Mouse (Mus musculus) MEL (cell line): ENCODE measurements around the gene Gm20388. TPM values are rescaled to one million over a fixed set of nuclear protein-coding genes. Genes with fewer than 3 reads are reported as not detected.

Experiments used
- DNase-seq: peaks from one replicate; pipeline ENCODE4 v3.0.0; 2011; ENCODE audit warnings: low read depth, low spot score
- H3K27ac ChIP-seq: 2 replicates; pipeline ENCODE4 v1.5.1; 2012; ENCODE audit warnings: low read depth, mild to moderate bottlenecking, control low read depth, low read length, moderate library complexity; ENCODE audit not compliant: control insufficient read depth
- H3K27me3 ChIP-seq, 2 experiments: fragments of 150-350 bp in 1 of 2; sonication (generic) in 1 of 2; 2 replicates each; pipeline ENCODE4 v1.6.1; 2012; ENCODE audit warnings: low read length in 2 of 2, mild to moderate bottlenecking in 2 of 2, improper control_type of control experiment in 1 of 2, moderate library complexity in 1 of 2; ENCODE audit not compliant: insufficient read depth in 2 of 2, control insufficient read depth in 1 of 2
- H3K36me3 ChIP-seq, 2 experiments: 2 replicates each; pipeline ENCODE4 v1.6.1; 2012 to 2014; ENCODE audit warnings: low read length in 2 of 2, improper control_type of control experiment in 1 of 2, inconsistent platforms in 1 of 2, mild to moderate bottlenecking in 1 of 2; ENCODE audit not compliant: insufficient read depth in 2 of 2, control insufficient read depth in 1 of 2
- H3K4me1 ChIP-seq, 2 experiments: fragments of 150-350 bp in 1 of 2; sonication (generic) in 1 of 2; 2 replicates each; pipeline ENCODE4 v1.6.1; 2012; ENCODE audit warnings: low read length in 2 of 2, improper control_type of control experiment in 1 of 2, mild to moderate bottlenecking in 1 of 2; ENCODE audit not compliant: insufficient read depth in 2 of 2, control insufficient read depth in 1 of 2
- H3K4me3 ChIP-seq, 2 experiments: fragments of 150-350 bp in 1 of 2; sonication (generic) in 1 of 2; 2 replicates each; pipeline ENCODE4 v1.5.1; 2012; ENCODE audit warnings: low read depth in 2 of 2, low read length in 2 of 2, mild to moderate bottlenecking in 2 of 2, moderate library complexity in 2 of 2, control low read depth in 1 of 2, improper control_type of control experiment in 1 of 2; ENCODE audit not compliant: control insufficient read depth in 1 of 2, insufficient read depth in 1 of 2
- H3K79me2 ChIP-seq: 2 replicates; pipeline ENCODE4 v1.6.1; 2012; ENCODE audit warnings: mild to moderate bottlenecking, low read length, moderate library complexity; ENCODE audit not compliant: control insufficient read depth, poor library complexity, insufficient read depth
- H3K9ac ChIP-seq: 2 replicates; pipeline ENCODE4 v1.6.1; 2012; ENCODE audit warnings: low read depth, mild to moderate bottlenecking, control low read depth, low read length, moderate library complexity; ENCODE audit not compliant: control insufficient read depth, poor library complexity, severe bottlenecking
- H3K9me3 ChIP-seq: fragments of 150-350 bp; sonication (generic); replicated peaks from 2 replicates; pipeline ENCODE4 v1.6.1; 2012; ENCODE audit warnings: mild to moderate bottlenecking, low read length, improper control_type of control experiment, moderate library complexity; ENCODE audit not compliant: insufficient read depth
- BHLHE40 ChIP-seq: IDR thresholded peaks from 2 replicates; pipeline ENCODE4 v1.6.1; 2012; ENCODE audit warnings: low read depth, mild to moderate bottlenecking, inconsistent platforms, low read length, improper control_type of control experiment, borderline replicate concordance
- E2F4 ChIP-seq: IDR thresholded peaks from 2 replicates; pipeline ENCODE4 v1.6.1; 2011; ENCODE audit warnings: low read depth, low read length, improper control_type of control experiment, borderline replicate concordance
- EP300 ChIP-seq, 2 experiments: IDR thresholded peaks; 2 replicates each; pipeline ENCODE4 v1.6.1; 2011; ENCODE audit warnings: improper control_type of control experiment in 2 of 2, low read length in 2 of 2, low read depth in 1 of 2, mild to moderate bottlenecking in 1 of 2
- ETS1 ChIP-seq: IDR thresholded peaks from 2 replicates; pipeline ENCODE4 v1.6.1; 2012; ENCODE audit warnings: low read depth, mild to moderate bottlenecking, inconsistent platforms, low read length, improper control_type of control experiment, moderate library complexity
- GABPA ChIP-seq: IDR thresholded peaks from 2 replicates; pipeline ENCODE4 v1.6.1; 2012; ENCODE audit warnings: low read depth, mild to moderate bottlenecking, inconsistent platforms, low read length, improper control_type of control experiment, moderate library complexity
- KAT2A ChIP-seq: conservative IDR thresholded peaks from 2 replicates; pipeline ENCODE4 v1.6.1; 2012; ENCODE audit warnings: low read depth, low read length, improper control_type of control experiment, inconsistent platforms
- MAFK ChIP-seq: IDR thresholded peaks from 2 replicates; pipeline ENCODE4 v1.6.1; 2011; ENCODE audit warnings: low read depth, mild to moderate bottlenecking, low read length, improper control_type of control experiment, borderline replicate concordance
- MAZ ChIP-seq: IDR thresholded peaks from 2 replicates; pipeline ENCODE4 v1.6.1; 2012; ENCODE audit warnings: low read depth, mild to moderate bottlenecking, inconsistent platforms, low read length, improper control_type of control experiment
- MYB ChIP-seq: IDR thresholded peaks from 2 replicates; pipeline ENCODE4 v1.6.1; 2011; ENCODE audit warnings: mild to moderate bottlenecking, low read depth, low read length, improper control_type of control experiment
- MYC ChIP-seq: IDR thresholded peaks from 2 replicates; pipeline ENCODE4 v1.6.1; 2011; ENCODE audit warnings: low read depth, mild to moderate bottlenecking, low read length, improper control_type of control experiment, moderate library complexity
- NELFE ChIP-seq: IDR thresholded peaks from 2 replicates; pipeline ENCODE4 v1.6.1; 2011; ENCODE audit warnings: low read depth, low read length, improper control_type of control experiment
- NRF1 ChIP-seq: IDR thresholded peaks from 2 replicates; pipeline ENCODE4 v1.6.1; 2014; ENCODE audit warnings: low read depth, mild to moderate bottlenecking, inconsistent platforms, low read length, improper control_type of control experiment, moderate library complexity; ENCODE audit not compliant: poor library complexity, insufficient read depth, severe bottlenecking
- POLR2A ChIP-seq, 2 experiments: IDR thresholded peaks; 2 replicates each; pipeline ENCODE4 v1.6.1; 2011 to 2012; ENCODE audit warnings: low read length in 2 of 2, mild to moderate bottlenecking in 2 of 2, control low read depth in 1 of 2, improper control_type of control experiment in 1 of 2, low read depth in 1 of 2, moderate library complexity in 1 of 2; ENCODE audit not compliant: control insufficient read depth in 1 of 2, insufficient read depth in 1 of 2, poor library complexity in 1 of 2
- POLR2AphosphoS5 ChIP-seq: IDR thresholded peaks from 2 replicates; pipeline ENCODE4 v1.6.1; 2012; ENCODE audit warnings: low read depth, borderline replicate concordance, mild to moderate bottlenecking, inconsistent platforms, low read length, moderate library complexity, mixed read lengths
- SMC3 ChIP-seq: IDR thresholded peaks from 2 replicates; pipeline ENCODE4 v1.6.1; 2011; ENCODE audit warnings: low read depth, low read length, improper control_type of control experiment
- TAL1 ChIP-seq: IDR thresholded peaks from 2 replicates; pipeline ENCODE4 v1.6.1; 2012; ENCODE audit warnings: mild to moderate bottlenecking, inconsistent platforms, low read length, moderate library complexity, mixed read lengths
- ZMIZ1 ChIP-seq: IDR thresholded peaks from 2 replicates; pipeline ENCODE4 v1.6.1; 2012; ENCODE audit warnings: low read depth, mild to moderate bottlenecking, inconsistent platforms, low read length, improper control_type of control experiment, moderate library complexity
- ZNF384 ChIP-seq: IDR thresholded peaks from 2 replicates; pipeline ENCODE4 v1.6.1; 2012; ENCODE audit warnings: low read depth, mild to moderate bottlenecking, inconsistent platforms, low read length, improper control_type of control experiment
- polyA plus RNA-seq, 2 experiments: library from polyadenylated mRNA; stranded (reverse) in 1 of 2; unstranded in 1 of 2; fragments of >175 nt in 1 of 2; fragments of >200 nt in 1 of 2; gene quantifications; 2 replicates each; pipeline versions ENCODE4 v1.2.1 to v1.2.4; 2012; ENCODE audit warnings: low replicate concordance in 2 of 2, low read depth in 1 of 2; ENCODE audit not compliant: insufficient read length in 2 of 2, insufficient read depth in 1 of 2, missing spikeins in 1 of 2
- total RNA-seq: library from RNA; depleted of rRNA; stranded (reverse); fragments of 300-350 nt; gene quantifications from 2 replicates; pipeline ENCODE4 v1.2.3, GENCODE M21; 2012

Gm20388 gene
- total and polyA plus RNA-seq, 3 experiments: 11.1 to 17.8 TPM; not detected in 1

DNA sequence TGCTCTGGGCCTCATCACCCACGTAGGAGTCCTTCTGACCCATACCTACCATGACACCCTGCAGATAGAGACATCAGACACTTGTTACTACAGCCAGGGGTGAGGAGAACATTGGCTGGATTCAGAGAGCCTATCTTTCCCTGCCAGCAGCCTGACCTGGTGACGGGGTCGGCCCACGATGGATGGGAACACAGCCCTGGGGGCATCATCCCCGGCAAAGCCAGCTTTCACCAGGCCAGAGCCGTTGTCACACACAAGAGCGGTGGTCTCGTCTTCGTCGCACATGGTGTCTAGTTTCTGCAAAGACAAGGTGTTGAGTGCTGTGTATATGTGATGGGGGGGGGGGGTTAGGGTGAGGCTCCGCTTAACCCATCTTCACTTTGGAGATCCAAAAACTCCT, 3982.8 kb downstream of the Gm20388 start:
- Histone ChIP-seq H3K79me2 (no peaks in the 10 kb centered on the region), H3K27me3 (0 out of 4 replicates have a peak, but pooled peaks cover 0 to 1% of the 10 kb centered on the region in 2 experiments), H3K4me1 (no peaks in the 10 kb centered on the region), H3K36me3 (no peaks in the 10 kb centered on the region), H3K27ac (no peak overlapping the region), H3K4me3 (no peak overlapping the region), H3K9me3 (no peaks in the 10 kb centered on the region), H3K9ac (no peak overlapping the region)
- TF ChIP-seq NELFE (no peak), ZNF384 (no peak), TAL1 (no peak), SMC3 (no peak), BHLHE40 (no peak), POLR2AphosphoS5 (no peak), GABPA (no peak), MAFK (no peak), MAZ (no peak), ETS1 (no peak)
- no peak for DNase-seq

DNA sequence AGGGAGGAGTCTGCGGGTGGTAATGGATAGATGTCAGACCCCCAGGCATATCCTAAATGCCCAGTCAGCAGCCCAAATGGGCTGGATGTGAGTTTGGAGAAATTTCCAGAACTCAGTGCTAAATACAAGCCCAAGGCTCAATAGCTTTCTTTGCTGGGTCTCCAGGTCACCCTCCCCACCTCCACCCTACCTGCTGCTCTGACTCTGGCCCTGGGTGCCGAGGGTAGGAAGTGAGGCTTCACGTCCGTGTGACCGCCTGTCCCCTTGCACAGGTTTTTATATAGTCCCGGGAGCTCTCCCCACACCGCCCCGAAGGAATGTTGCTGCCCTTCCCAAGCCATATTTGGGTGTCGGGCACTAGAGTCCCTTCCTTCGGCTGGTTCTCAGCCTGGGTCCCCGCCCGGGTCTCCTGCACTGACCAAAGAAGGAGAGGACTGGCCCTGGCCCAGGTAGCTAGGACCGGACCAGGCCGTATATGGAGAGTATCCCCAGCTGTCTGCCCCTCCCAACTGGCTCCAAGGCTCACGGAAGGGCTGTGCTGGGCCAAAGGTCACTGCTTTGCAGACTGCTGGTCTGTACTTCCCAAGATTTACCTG, 3984.0 kb downstream of the Gm20388 start, which contains the start of gene Acta1:
Gene Acta1, minus strand, starts transcription at position 250 of the 596 bp plus-strand sequence.
- Histone ChIP-seq H3K27me3 (no peaks in the 10 kb centered on the region), H3K36me3 (no peaks in the 10 kb centered on the region), H3K9ac (no peak within 1 kb of the TSS), H3K79me2 (no peaks in the 10 kb centered on the region), H3K4me1 (no peaks in the 10 kb centered on the region), H3K27ac (no peak within 1 kb of the TSS), H3K9me3 (no peaks in the 10 kb centered on the region), H3K4me3 (no peak within 1 kb of the TSS)
- DNase-seq: no peak
- no peak for TF ChIP-seq EP300 (IDR thresholded peaks at IDR 0.05; ENCODE audit: low read depth in 1 of 2, low read length in 2 of 2)
- no peak for TF ChIP-seq ZMIZ1
- no peak for TF ChIP-seq NRF1
- no peak for TF ChIP-seq POLR2AphosphoS5
- no peak for TF ChIP-seq MYB
- TF ChIP-seq E2F4: no peak
- no peak for TF ChIP-seq KAT2A
- TF ChIP-seq TAL1: no peak
- TF ChIP-seq MYC: no peak
- no peak for TF ChIP-seq POLR2A (IDR thresholded peaks at IDR 0.05; ENCODE audit: control insufficient read depth in 1 of 2, insufficient read depth in 1 of 2, low read depth in 1 of 2, low read length in 2 of 2, poor library complexity in 1 of 2)
- no peak for TF ChIP-seq NELFE
